Mouse (Mus musculus) lung, postnatal 10 days (tissue): ENCODE results near the gene Cox6b1.

Source experiments
- DNase-seq: peaks from one replicate; pipeline ENCODE4 v3.0.0; 2021

The Cox6b1 gene

GRCm38 (mm10) chr7:30585170-30585569, 40.8 kb downstream of the Cox6b1 start:
- no peak for DNase-seq

- DNase-seq: no peak
These were observed 41.6 kb downstream of the Cox6b1 start for GRCm38 (mm10) chr7:30584339-30584738.

- no peak for DNase-seq
These were observed 44.4 kb downstream of the Cox6b1 start for GRCm38 (mm10) chr7:30581547-30581946.

GRCm38 (mm10) chr7:30579950-30580349, 46.0 kb downstream of the Cox6b1 start:
- no peak for DNase-seq

GRCm38 (mm10) chr7:30572969-30573368, 53.0 kb downstream of the Cox6b1 start:
- no peak for DNase-seq

GRCm38 (mm10) chr7:30572389-30572788, 53.6 kb downstream of the Cox6b1 start:
- no peak for DNase-seq

GRCm38 (mm10) chr7:30567555-30567954, 58.4 kb downstream of the Cox6b1 start:
- DNase-seq: no peak
